Mouse (Mus musculus): ENCODE data around the gene Xab2.
"Not testable (repeated sequence)": the region's sequence is repeated elsewhere in the genome, so short reads cannot be mapped to it uniquely, and the experiment has no call there.

The Xab2 gene

DNA sequence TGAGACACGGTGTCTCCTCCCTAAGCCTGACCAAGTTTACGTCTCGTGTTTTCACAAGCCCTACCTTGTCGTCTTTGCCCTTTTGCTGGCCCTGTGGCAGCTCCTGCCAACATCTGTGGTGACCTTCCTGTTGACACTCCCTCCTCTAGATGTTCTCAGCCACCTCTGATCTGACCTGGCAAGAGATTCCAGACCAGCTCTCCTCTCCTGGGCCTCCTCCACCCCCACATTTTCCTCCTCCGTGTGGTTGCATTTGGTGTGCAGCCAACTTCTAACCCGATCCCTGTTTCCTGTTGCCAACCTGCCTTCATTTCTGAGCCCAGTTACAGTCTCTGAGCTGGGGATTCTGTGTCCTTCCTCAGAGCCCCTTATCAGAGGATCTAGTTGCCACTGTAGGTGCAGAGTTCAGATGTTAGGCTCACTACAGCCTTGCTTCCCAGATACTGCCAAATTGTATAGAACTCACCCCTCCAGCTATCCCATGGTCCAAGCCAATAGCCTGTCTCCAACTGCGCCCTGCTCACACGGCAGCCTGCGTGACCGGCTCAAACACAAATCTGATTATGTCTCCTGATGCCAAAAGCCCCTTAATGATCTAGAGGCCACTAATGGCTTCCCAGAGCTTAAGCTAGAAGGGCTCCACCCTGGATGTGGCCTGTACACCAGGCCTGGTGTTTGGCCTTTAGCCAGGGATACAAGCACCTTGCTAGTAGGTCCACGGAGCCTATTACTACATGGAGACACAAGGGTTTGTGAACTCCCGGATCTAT, 11.9 kb downstream of the Xab2 start:
- DNase-seq (ENCODE audit: low spot score) = no peak

GRCm38 (mm10) chr8:3607822-3608221, 13.3 kb downstream of the Xab2 start:
- DNase-seq (ENCODE audit: low spot score) = no peak

GRCm38 (mm10) chr8:3606593-3606992, 14.5 kb downstream of the Xab2 start:
- no peak for DNase-seq (ENCODE audit: low spot score)

- no peak for DNase-seq (ENCODE audit: low spot score)
Measured at GRCm38 (mm10) chr8:3603439-3603838, 17.7 kb downstream of the Xab2 start.

GRCm38 (mm10) chr8:3600401-3600800, 20.7 kb downstream of the Xab2 start:
- no peak for DNase-seq (ENCODE audit: low spot score)

DNA sequence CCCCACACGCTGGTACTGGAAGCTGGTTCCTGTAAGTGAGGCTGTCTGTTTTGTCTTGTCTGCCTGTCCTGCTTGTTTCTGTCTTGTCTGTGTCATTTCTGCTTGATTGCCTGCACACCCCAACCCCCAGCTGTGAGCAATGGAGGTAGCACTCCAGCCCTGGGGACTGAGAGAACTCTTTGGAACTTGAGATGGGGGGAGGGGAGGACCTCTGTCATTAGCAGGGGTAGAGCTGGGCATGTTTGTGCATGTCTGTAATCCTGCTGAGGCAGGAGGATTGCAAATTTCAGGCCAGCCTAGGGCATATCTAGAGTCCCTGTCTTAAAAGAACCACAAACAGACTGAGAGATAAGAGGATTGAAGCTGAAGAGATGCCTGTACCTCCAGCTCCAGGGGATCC, 21.9 kb downstream of the Xab2 start:
- no peak for DNase-seq (ENCODE audit: low spot score)

DNA sequence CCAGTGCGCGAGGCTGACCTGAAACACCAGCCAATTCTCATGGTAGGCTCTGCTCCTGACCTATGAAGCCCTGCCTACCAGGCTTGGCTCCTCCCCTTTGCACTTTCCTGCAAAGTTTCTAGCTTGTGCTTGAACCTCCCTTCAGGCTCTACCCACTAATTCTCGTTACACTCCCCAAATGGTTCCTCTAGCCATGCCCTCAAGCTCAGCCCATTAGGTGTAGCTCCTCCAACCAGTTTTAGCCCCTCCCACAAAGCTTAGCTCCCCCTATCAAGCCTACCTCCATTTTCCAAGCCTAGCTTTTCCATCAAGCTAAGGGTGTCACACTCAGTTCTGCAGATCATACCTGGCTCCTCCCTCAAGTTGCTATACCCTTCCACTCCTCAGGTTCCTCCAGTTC, 23.1 kb downstream of the Xab2 start:
- DNase-seq (ENCODE audit: low spot score) = no peak

- no peak for DNase-seq (ENCODE audit: low spot score)
Measured at GRCm38 (mm10) chr8:3594466-3594865, 26.6 kb downstream of the Xab2 start.

DNA sequence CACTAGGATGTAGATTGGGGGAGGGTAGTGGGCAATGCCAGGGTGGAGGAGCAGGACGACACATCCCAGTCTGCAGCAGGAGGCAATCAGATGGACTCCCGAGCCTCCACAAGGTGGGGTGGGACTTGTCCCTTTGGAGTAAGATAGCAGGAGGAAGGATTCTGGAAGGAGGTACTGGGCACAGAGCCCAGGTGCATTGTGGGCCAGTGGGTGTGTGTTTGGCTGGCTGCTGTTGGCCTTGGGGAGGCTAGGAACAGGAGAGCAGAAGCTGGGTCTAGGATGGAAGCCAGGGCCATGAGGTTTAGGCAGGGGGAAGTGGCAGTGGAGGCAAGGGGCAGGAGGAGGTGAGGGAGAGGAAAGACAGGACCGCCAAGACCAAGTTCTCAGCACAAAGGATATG, 27.6 kb downstream of the Xab2 start:
- no peak for DNase-seq (ENCODE audit: low spot score)

GRCm38 (mm10) chr8:3588258-3588633, 32.9 kb downstream of the Xab2 start:
- DNase-seq (ENCODE audit: low spot score) = peak; percentile 18

DNA sequence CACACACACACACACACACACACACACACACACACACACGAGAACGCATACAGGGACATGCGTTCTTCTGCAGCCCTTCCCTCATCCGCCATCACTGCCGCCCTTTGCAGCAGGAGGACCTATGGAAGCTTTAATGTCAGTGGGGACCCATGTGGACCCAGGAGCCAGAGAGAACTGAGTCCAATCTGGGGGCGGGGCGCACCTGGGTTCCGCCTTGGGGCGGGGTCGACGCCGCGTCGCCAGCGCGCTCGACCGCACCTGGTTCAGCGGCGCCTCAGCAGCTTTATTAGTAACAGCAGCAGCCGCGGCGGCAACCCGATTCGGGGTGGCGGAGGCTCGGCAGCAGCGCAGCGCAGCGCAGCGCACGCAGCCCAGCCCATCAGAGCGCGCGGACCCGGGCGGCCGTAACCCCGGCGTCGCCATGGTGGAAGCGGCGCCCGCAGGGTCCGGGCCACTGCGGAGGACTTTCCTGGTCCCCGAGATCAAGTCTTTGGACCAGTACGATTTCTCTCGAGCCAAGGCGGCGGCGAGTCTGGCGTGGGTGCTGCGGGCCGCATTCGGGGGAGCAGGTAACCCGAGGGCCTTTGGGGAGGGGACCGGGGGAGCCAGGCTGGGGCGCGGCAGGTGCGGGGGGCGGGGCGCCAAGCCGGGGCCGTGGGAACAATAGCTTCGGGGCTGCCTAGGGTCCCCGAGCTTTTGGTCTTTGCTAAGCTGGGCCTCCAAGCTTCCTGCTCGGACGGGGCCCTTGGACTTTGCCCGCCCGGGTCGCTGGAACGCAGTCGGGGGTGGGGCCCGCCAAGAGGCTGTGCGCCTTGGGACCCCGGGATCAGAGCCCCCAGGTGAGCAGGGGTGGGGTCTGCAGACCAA, 33.5 kb downstream of the Xab2 start:
- DNase-seq (ENCODE audit: low spot score) = peak; percentile 71

- DNase-seq (ENCODE audit: low spot score) = no peak
Measured at GRCm38 (mm10) chr8:3586993-3587390, 34.1 kb downstream of the Xab2 start, which contains the start of gene Camsap3. Camsap3 (plus strand) TSS chr8:3587293.

GRCm38 (mm10) chr8:3586452-3586851, 34.7 kb downstream of the Xab2 start:
- no peak for DNase-seq (ENCODE audit: low spot score)

- not testable (repeated sequence) for DNase-seq (ENCODE audit: low spot score)
Measured at GRCm38 (mm10) chr8:3581961-3582360, 39.2 kb downstream of the Xab2 start.

GRCm38 (mm10) chr8:3579390-3580364, 41.4 kb downstream of the Xab2 start:
- DNase-seq (ENCODE audit: low spot score) = no peak

- no peak for DNase-seq (ENCODE audit: low spot score)
Measured at GRCm38 (mm10) chr8:3576211-3576960, 44.7 kb downstream of the Xab2 start.

DNA sequence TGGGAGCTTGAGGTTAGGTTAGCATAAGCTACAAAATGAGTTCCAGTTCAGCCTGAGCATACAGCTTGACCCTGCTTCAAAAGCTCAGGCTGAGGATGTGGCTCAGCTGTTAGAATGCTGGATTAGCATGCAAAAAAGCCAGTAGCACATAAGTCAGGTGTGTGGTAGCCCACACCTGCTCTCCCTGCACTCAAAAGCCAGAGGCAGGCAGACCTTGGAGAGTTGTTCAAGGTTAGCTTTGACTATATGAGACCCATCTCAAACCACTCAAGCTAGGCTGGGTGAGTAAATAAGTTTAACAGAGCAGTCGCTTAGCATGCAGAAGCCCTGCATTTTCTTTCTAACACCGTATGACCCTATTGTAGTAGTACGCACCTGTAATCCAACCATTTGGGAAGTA, 46.6 kb downstream of the Xab2 start:
- no peak for DNase-seq (ENCODE audit: low spot score)

GRCm38 (mm10) chr8:3569784-3570183, 51.3 kb downstream of the Xab2 start:
- DNase-seq (ENCODE audit: low spot score) = no peak

DNA sequence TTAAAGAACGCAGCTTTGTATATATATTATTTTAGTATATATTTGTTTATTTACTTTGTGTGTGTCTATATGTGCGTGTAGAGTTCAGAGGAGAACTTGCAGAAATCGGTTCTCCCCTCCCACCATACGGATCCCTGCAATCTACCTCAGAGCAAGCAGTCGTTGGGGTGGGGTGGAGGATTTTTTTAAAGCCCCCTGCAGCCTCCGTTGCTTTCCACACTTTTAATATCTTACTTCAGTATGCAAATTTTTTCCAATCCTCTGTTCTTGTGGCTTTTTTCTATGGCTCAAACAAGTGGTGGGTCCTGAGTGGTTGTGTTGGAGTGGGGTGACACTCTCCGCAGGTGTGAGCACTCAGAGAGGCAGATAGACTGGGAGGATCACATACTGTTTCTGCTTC, 52.7 kb downstream of the Xab2 start:
- peak; percentile 27 for DNase-seq (ENCODE audit: low spot score)

DNA sequence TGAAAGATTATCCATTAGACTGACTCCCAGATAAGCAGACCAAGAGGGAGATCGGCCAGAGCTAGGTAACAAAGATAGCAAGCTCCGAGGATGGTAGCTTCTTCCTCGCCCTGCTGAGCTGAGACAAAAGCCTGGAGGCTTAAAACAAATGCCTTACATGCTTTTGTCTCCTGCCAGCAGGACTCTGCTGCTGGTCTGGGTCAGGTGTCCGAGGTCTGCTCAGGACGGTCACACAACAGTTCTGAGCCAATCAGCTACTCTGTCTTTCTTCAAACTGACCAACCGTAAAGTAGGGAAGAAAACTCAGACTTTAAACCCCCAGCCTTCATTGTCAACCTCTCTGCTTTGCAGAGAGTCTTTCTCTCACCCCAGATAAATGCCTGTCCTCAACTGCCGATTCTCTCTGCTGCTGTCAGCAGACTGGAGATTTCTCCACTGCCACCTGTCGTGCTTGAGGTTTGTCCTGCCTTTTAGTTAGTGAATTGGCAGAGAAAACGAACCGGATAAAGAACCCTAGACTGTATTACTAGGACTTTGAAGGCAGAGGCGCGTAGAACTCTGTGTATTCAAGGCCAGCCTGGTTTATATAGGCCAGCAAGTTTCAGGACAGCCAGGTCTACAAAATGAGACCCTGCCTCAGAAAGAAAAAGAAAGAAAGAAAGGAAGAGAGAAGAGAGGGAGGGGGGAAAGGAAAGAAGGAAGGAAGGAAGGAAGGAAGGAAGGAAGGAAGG, 53.3 kb downstream of the Xab2 start, which contains the start of gene C330021F23Rik:
Gene C330021F23Rik, plus strand, starts transcription at position 350 of the 731 bp plus-strand sequence.
- peak; percentile 86 for DNase-seq (ENCODE audit: low spot score)

Measured in embryo, embryonic 10.5 days (tissue).